Mouse (Mus musculus): ENCODE measurements around the gene Ptp4a2.
"Not testable (repeated sequence)": the region's sequence is repeated elsewhere in the genome, so short reads cannot be mapped to it uniquely, and the experiment has no call there.

The Ptp4a2 gene

DNA sequence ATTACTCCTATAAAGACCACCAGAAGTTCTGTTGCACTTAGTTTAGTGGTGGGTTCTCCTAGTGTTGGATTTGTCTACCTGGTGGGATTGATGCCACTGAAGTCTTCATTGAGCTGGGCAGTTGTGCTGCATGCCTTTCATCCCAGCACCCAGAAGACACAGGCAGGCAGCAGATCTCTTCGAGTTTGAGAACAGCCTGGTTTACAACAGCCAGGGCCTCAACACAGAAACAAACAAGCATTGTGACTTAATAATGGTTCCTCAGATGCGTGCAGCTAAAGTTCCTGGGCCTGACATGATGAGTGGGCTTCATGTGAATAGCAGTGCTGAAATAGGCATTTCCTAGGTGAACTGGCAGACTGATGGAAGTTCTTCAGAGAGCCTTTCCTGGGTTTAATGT lies 42.0 kb downstream of the Ptp4a2 start:
- DNase-seq (ENCODE audit: low read depth) = no peak

DNA sequence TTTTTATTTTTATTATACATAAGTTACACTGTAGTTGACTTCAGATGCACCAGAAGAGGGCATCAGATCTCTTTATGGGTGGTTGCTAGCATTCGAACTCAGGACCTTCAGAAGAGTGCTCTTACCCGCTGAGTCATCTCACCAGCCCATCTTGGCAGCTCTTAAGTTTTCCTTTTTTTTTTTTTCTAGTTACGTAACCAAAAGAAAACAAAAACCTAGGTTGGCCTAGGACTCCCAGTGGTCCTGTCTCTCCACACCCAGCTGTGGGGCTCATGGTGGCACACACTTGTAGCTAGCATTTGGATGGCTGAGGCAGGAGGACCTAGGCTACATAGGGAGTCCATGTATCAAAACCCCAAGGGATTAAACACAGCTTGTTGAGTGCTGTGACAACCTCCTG lies 43.0 kb downstream of the Ptp4a2 start:
- peak; percentile 47 for DNase-seq (ENCODE audit: low read depth)

DNA sequence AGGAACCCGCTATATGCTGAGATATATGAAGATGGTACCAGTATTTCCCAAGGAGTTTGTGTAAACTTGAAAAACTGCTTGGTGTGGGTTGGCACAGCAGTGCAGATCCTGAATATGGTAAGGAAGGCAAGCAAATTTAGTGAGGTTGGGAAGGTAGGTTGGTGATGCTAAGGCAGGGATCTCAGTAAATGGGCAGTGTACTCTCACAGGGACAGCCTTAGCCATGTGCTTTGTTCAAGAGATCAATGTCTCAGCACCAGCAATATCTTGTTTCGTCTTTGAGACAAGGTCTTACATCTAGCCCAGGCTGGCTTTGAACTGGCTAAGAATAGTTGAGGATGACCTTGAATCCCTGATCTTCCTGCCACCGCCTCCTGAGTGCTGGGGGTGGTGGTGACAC lies 43.6 kb downstream of the Ptp4a2 start:
- no peak for DNase-seq (ENCODE audit: low read depth)

DNA sequence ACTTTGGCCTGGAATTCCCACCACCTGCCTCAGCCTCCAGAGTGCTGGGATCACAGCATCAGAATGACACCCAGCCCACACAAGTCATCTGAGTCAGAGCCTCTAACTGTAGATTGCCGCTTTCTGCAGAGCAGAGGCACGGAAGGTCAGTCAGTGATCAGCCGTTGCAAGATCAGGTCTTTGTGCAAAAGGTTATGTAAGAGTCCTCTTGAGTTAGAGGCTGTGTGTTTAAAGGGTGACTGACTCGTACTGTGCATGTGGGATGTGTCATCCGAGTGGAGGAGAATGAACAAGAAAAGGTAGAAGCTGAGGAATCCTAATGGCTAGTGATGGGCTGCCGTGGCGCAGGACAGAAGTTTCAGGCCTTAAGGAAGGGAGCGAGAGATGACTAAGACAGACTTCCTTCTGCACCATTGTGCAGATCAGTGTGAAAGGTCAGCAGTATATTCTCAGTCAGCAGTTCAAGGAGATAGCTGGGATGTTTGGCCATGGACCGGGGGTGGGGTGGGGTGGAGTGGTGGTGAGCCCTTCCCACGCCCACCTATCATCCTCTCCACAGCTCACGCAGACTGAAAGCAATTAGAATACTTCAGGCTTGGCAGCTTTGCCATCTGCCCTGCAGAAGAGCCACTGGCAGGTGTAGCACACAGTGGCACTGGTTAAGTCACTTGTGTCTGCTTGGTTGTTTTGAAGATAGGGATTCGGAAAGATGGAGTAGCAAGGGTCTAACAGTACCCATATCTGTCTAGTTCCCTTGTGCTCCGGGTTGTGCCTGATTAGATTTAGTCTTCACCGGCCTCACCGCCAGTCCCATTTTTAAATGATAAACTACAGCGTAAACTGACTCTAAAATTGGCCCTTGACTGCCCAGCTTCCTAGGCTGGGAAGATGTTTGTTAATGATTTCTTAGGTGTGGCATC lies 44.3 kb downstream of the Ptp4a2 start:
- DNase-seq (ENCODE audit: low read depth) = peak; percentile 54

- no peak for DNase-seq (ENCODE audit: low read depth)
Observed at GRCm38 (mm10) chr4:129860456-129860855, 49.4 kb downstream of the Ptp4a2 start.

- DNase-seq (ENCODE audit: low read depth) = no peak
Observed at GRCm38 (mm10) chr4:129861400-129861799, 50.4 kb downstream of the Ptp4a2 start.

DNA sequence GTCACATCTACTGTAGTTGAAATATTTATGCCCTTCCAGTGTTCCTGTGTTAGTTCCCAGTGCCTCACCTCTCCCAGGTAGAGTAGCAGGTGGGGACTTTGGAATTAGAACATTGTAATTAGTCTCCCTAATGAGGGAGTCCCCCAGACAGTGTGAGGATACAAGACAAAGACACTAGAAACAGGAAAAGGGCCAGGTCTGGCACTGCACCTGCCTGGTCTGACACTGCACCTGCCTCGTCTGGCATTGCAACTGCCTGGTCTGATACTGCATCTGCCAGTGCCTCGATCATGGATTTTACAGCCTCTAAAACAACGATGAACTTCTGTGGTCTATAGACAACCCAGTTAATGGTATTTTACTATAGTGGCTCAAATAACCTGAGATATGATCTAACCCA lies 51.3 kb downstream of the Ptp4a2 start:
- no peak for DNase-seq (ENCODE audit: low read depth)

DNA sequence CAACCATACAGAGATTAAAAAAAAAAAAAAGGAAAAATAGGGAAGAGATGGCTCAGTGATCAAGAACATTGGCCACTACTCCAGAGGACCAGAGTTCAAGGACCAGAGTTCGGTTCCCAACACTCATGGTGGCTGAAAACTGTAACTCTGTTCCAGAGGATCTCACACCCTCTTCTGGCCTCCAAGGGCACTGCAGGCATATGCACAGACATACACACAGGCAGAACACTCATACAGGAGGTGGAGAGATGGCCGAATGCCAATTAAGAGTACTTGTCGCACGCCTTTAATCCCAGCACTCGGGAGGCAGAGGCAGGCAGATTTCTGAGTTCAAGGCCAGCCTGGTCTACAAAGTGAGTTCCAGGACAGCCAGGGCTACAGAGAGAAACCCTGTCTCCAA lies 55.2 kb downstream of the Ptp4a2 start:
- DNase-seq (ENCODE audit: low read depth) = not testable (repeated sequence)

DNA sequence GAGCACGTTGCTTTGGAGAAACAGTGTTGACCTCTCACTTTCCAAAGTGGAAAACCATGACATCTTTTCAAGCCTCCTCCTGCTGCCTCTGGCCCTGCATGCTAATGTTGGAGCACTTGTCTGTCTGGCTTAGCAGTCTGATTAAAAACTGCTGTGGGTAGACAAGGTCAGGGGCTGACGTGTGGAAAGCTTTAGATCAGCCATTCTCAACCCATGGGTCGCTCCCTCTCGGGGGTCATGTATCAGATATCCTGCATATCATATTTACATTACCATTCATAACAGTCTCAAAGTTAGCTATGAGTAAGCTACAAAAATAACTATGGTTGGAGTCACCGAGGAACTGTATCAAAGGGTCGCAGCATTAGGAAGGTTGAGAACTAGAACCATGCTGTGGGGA lies 57.2 kb downstream of the Ptp4a2 start:
- peak; percentile 78 for DNase-seq (ENCODE audit: low read depth)

DNA sequence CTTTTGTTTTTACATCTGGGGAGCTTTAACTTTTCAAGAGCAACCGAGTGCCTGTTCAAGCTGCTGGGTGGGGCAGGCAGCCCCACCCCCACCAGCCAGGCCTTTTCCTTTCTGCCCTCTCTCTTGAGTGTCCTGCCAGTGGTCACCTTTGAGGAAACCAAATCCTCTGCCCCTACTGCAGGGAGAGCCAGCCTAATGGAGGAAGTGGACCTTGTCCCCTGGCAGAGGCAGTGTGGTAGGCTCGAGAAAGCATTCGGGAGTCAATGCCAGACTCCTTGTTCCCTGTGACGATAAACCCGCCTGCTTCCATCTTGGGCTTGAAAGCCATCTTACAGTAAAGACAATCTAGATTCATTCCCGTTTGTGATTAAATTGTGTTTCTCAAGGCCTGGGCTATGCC lies 59.5 kb downstream of the Ptp4a2 start:
- no peak for DNase-seq (ENCODE audit: low read depth)

- DNase-seq (ENCODE audit: low read depth) = peak; percentile 71
Observed at GRCm38 (mm10) chr4:129872376-129872922, 61.4 kb downstream of the Ptp4a2 start.

GRCm38 (mm10) chr4:129874805-129875204 lies 63.8 kb downstream of the Ptp4a2 start:
- DNase-seq (ENCODE audit: low read depth) = no peak

- DNase-seq (ENCODE audit: low read depth) = no peak
Observed at GRCm38 (mm10) chr4:129875406-129875805, 64.4 kb downstream of the Ptp4a2 start.

GRCm38 (mm10) chr4:129876831-129877764 lies 66.1 kb downstream of the Ptp4a2 start:
- DNase-seq (ENCODE audit: low read depth) = no peak

- DNase-seq (ENCODE audit: low read depth) = no peak
Observed at GRCm38 (mm10) chr4:129877967-129878655, 67.1 kb downstream of the Ptp4a2 start.

DNA sequence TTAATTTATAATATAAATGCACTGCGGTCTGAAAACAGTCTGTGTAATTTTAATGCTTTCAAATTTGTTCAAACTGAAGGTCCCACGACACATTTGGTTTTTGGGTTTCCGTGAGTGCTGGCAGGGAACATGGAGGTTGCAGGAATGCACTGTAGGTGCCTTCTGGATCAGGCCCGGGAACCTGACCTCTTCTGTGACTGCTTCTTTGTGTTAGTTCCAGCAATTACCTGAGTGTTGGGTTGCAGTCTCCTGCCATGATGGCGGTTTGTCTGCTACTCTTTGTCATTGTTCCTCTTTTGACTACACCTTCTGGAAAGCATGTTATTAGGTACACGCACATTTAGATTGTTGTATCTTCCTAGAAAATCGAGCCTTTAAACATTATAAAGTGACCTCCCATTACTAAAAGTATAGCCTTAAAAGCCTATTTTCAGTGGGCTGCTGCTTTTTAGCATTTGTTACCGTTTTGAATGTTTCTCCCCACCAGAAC lies 67.7 kb downstream of the Ptp4a2 start:
- DNase-seq (ENCODE audit: low read depth) = no peak

DNA sequence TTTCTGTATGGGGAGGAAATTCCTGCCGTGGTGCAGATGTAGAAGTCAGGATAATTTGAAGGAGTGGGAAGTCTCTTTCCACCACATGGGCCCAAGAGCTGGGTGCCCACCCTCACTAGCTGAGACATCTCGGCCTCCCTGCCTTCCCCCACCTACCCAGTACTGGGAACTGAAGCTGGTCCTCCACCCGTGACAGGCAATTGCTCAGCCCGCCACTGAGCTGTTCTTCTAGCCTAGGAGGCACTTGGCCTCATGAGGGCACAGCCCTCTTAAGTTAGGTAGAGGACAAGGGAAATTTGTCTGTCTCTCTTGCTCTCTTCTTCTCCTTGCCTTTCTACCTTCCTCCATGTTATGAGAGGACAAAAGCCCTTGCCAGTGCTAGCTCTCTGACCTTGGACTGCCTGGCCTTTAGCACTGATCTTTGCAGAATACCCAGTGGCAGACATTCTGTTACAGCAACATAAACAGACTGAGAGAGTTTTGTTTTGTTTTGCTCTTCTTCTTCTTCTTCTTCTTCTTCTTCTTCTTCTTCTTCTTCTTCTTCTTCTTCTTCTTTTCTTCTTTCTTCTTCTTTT lies 68.3 kb downstream of the Ptp4a2 start:
- no peak for DNase-seq (ENCODE audit: low read depth)

GRCm38 (mm10) chr4:129880615-129881014 lies 69.6 kb downstream of the Ptp4a2 start:
- DNase-seq (ENCODE audit: low read depth) = no peak

DNA sequence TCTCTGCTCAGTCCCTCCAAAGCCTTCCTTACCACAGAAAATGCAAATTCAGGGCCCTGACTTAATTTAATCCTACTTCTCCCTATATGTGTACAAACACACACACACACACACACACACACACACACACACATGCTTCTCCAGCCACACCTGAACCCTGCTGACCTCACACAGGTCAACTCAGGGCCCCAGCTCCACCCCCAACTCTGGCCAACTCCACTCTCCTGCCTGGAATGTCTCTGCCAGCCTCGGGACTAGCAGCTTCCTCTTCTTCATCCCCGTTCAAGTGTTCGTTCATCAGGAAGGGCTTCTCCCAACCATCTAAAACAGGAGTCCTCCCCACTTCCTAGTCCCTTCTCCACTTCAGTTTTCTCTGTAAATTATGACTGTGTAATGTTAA lies 70.6 kb downstream of the Ptp4a2 start:
- DNase-seq (ENCODE audit: low read depth) = no peak

- peak; percentile 87 for DNase-seq (ENCODE audit: low read depth)
Observed at GRCm38 (mm10) chr4:129882555-129883293, 71.7 kb downstream of the Ptp4a2 start.

Data from NIH3T3 (cell line).